Mouse (Mus musculus): ENCODE measurements around the gene Cfap54.

- TF ChIP-seq CTCF (IDR thresholded peaks at IDR 0.05; ENCODE audit: borderline replicate concordance, control insufficient read depth, extremely low read depth, insufficient read depth, low read length, poor library complexity) (no peak), POLR2A (IDR thresholded peaks at IDR 0.05; ENCODE audit: control insufficient read depth, extremely low read depth, insufficient read depth, low read length, poor library complexity) (no peak)
Measured at GRCm38 (mm10) chr10:93077935-93078479, 3.4 kb downstream of the Cfap54 start.
